Mouse (Mus musculus): ENCODE measurements around the gene Slc30a3.

- TF ChIP-seq CTCF (IDR thresholded peaks at IDR 0.05; ENCODE audit: borderline replicate concordance, insufficient read depth, low read length) (no peak), POLR2A (IDR thresholded peaks at IDR 0.05; ENCODE audit: low read depth, low read length) (no peak)
Measured at GRCm38 (mm10) chr5:31138241-31138967, 30.4 kb upstream of the Slc30a3 start, which contains the start of gene Ucn.

Measured in embryonic fibroblast, embryonic 13.5 days (primary cell).